Mouse (Mus musculus): ENCODE measurements around the gene Btn1a1.

The Btn1a1 gene

GRCm38 (mm10) chr13:23465600-23466109 is at the start of gene Btn1a1:
Btn1a1 (minus strand) TSS chr13:23465901.
- DNase-seq: no peak

- DNase-seq: no peak
Observed at GRCm38 (mm10) chr13:23515281-23515680, 49.6 kb upstream of the Btn1a1 start.

GRCm38 (mm10) chr13:23513517-23513916 is 47.8 kb upstream of the Btn1a1 start:
- no peak for DNase-seq

GRCm38 (mm10) chr13:23510127-23510526 is 44.4 kb upstream of the Btn1a1 start:
- DNase-seq: no peak

- DNase-seq: peak; percentile 21 to 37
Observed at GRCm38 (mm10) chr13:23506819-23507515, 41.3 kb upstream of the Btn1a1 start.

- DNase-seq: peak; percentile 55 to 59
Observed at GRCm38 (mm10) chr13:23506351-23506750, 40.6 kb upstream of the Btn1a1 start.

- no peak for DNase-seq
Observed at GRCm38 (mm10) chr13:23505662-23506345, 40.1 kb upstream of the Btn1a1 start.

GRCm38 (mm10) chr13:23503797-23504196 is 38.1 kb upstream of the Btn1a1 start:
- peak; percentile 41 to 51 for DNase-seq

- DNase-seq: no peak
Observed at GRCm38 (mm10) chr13:23502916-23503315, 37.2 kb upstream of the Btn1a1 start.

GRCm38 (mm10) chr13:23502031-23502567 is 36.4 kb upstream of the Btn1a1 start:
- DNase-seq: no peak

- DNase-seq: no peak
Observed at GRCm38 (mm10) chr13:23501511-23501910, 35.8 kb upstream of the Btn1a1 start.

- peak; percentile 64 to 72 for DNase-seq
Observed at GRCm38 (mm10) chr13:23500424-23501200, 34.9 kb upstream of the Btn1a1 start.

GRCm38 (mm10) chr13:23499943-23500342 is 34.2 kb upstream of the Btn1a1 start:
- DNase-seq: no peak

GRCm38 (mm10) chr13:23498653-23499052 is 33.0 kb upstream of the Btn1a1 start:
- DNase-seq: no peak

GRCm38 (mm10) chr13:23497656-23498321 is 32.1 kb upstream of the Btn1a1 start:
- peak; percentile 35 to 48 for DNase-seq

GRCm38 (mm10) chr13:23495526-23495925 is 29.8 kb upstream of the Btn1a1 start:
- DNase-seq: no peak

GRCm38 (mm10) chr13:23491990-23492389 is 26.3 kb upstream of the Btn1a1 start:
- DNase-seq: no peak

- no peak for DNase-seq
Observed at GRCm38 (mm10) chr13:23491263-23491662, 25.6 kb upstream of the Btn1a1 start.

GRCm38 (mm10) chr13:23490863-23491262 is 25.2 kb upstream of the Btn1a1 start:
- no peak for DNase-seq

GRCm38 (mm10) chr13:23488400-23489322 is 23.0 kb upstream of the Btn1a1 start, which contains the start of gene Btn2a2:
Btn2a2 (minus strand) TSS chr13:23488857.
- DNase-seq: peak; percentile 67 to 79

- DNase-seq: no peak
Observed at GRCm38 (mm10) chr13:23485271-23485670, 19.6 kb upstream of the Btn1a1 start.

Measured in kidney, postnatal 4 days (tissue).